Mouse (Mus musculus) yolk sac, embryonic 10.5 days (tissue): ENCODE results near the gene Gm10972.
"Not testable (repeated sequence)": the region's sequence is repeated elsewhere in the genome, so short reads cannot be mapped to it uniquely, and the experiment has no call there.

Experiments used
- DNase-seq: peaks from one replicate; pipeline ENCODE4 v3.0.0-alpha.2; 2017; ENCODE audit warnings: low spot score

Gene Gm10972

DNA sequence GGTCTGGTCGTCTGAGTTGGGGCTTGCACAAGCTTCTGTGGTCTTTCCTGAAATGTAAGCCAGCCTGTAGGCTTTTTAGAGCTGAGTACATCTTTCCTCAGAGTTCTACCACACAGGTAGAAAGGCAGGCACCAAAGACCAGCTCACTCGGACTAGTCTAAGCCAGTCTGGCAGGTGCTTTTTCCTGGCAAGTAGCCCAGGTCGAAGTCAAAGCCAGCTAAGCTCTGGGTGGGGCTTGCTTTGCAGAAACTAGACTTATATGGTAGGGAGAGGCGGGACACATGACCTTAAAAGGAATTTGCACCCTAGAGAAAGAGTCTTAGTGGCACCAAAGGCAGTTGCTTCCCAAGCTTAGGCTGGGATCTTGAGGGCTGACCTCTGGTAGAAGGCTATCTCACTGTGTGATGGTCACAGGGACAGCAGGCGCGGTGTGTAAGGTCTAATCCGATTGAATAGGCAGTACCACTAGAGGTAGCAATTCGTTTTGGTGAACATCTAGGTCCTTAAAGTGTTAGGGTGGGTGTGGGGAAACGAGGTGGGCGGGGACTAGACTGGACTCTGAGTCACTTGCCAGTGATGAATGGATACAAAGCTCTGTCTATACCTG lies 16.3 kb downstream of the Gm10972 start:
- DNase-seq, result peak; percentile 78

GRCm38 (mm10) chr3:94660841-94661240 lies 17.9 kb downstream of the Gm10972 start:
- DNase-seq, result not testable (repeated sequence)

- not testable (repeated sequence) for DNase-seq
Measured at GRCm38 (mm10) chr3:94665060-94665802, 22.3 kb downstream of the Gm10972 start.

DNA sequence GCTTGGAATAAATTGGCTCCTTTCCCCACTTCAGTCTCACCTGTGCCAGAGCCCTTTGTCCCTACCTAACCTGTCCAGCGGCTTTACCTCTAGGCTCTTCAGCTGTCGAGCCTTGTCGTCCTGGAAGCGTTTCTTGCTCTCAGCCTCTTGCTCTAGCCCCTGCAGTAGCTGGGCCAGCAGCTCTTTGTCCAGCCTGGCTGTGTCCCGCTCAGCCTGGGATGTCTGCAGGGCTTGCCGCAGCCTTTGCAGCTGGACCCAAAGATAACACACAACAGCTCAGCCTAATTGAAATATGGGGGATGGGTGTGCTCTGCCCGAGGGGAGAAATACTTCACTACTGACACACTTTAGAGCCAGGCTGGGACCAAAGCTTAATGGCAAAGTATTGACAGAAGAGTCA lies 23.0 kb downstream of the Gm10972 start:
- DNase-seq, result not testable (repeated sequence)

DNA sequence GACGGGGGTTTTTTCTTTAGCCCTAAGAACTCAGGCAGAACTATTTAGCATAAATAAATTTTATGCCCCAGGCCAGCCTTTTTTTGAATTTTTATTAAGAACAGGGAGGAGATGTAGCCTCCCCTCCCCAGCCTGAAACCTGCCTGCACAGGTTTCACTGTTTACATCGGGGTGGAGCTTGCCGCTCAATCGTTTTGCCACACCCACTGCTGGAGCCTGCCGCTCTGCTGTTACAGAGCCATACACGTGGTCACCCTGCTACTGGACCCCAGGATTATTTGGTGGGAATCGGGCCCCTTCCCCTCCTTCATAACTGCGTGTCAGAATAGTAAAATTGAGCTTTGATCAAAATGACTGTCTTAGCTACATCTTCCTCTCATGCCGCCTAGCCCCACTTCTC lies 32.2 kb downstream of the Gm10972 start:
- DNase-seq, result not testable (repeated sequence)

DNA sequence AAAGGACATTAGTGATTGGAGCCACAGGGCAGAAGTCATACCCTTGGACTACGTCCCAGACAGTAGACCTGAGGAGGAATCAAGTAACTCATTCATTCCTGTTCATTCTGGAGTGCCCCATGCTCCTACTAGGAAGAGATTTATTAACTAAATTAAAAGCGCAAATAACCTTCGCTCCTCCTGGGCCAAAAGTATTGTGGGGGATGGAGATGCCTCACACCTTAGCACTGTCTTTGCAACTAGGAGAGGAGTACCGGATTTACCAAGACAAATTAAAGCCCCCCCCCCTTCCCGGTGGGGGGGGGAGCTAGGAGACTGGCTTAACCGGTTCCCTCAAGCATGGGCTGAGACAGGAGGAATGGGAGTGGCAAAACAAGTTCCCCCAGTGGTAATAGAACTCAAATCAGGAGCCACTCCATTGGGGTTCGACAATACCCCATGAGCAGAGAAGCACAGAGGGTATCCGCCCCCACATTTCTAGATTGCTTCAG lies 36.5 kb downstream of the Gm10972 start:
- no peak for DNase-seq

DNA sequence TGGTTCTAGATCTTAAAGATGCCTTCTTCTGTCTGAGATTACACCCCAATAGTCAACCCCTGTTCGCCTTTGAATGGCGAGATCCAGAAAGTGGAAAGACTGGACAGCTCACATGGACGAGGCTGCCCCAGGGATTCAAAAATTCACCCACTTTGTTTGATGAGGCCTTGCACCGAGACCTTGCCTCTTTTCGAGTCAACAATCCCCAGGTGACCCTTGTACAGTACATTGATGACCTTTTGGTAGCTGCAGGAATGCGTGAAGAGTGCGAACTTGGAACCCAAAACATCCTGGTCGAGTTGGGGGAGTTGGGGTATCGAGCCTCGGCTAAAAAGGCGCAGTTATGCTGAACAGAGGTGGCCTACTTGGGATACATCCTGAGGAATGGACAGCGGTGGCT lies 37.1 kb downstream of the Gm10972 start:
- not testable (repeated sequence) for DNase-seq

- DNase-seq, result no peak
Measured at GRCm38 (mm10) chr3:94680783-94681182, 37.9 kb downstream of the Gm10972 start.

GRCm38 (mm10) chr3:94683646-94684045 lies 40.7 kb downstream of the Gm10972 start:
- no peak for DNase-seq

GRCm38 (mm10) chr3:94685989-94686772 lies 43.3 kb downstream of the Gm10972 start:
- not testable (repeated sequence) for DNase-seq

GRCm38 (mm10) chr3:94688698-94689097 lies 45.8 kb downstream of the Gm10972 start:
- DNase-seq, result not testable (repeated sequence)

DNA sequence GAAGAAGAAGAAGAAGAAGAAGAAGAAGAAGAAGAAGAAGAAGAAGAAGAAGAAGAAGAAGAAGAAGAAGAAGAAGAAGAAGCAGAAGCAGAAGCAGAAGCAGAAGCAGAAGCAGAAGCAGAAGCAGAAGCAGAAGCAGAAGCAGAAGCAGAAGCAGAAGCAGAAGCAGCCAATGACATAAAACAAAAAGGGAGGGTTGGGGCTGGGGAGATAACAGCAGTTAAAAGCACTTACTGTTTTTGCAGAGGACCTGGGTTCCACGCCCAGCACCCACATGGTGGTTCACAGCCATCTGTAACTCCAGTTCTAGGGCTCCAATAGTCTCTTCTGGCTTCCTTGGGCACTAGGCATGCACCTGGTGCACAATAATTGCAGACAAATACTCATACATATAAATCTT lies 46.3 kb downstream of the Gm10972 start:
- DNase-seq, result not testable (repeated sequence)

DNA sequence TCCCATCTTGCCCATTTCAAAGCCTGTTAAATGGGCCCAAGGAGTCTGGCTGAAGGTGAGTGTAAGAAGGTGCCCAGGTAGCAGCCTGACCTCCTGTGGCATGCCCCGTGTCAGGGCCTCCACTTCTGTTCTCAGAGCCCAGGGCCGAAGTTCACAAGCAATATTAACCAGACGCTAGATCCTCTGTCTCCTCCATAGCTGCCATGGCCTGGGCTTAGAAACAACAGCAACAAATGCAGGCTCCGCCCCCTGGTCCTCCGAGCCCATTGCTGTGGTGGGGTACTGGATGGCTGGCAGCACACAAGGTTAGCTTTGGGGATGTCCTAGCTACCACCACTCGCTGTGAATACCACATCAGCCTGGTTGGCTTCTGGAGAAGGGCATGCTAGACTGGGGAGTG lies 47.2 kb downstream of the Gm10972 start:
- peak; percentile 28 for DNase-seq

GRCm38 (mm10) chr3:94690616-94691247 lies 47.8 kb downstream of the Gm10972 start:
- peak; percentile 65 for DNase-seq

- DNase-seq, result not testable (repeated sequence)
Measured at GRCm38 (mm10) chr3:94691694-94692093, 48.8 kb downstream of the Gm10972 start.
